Mouse (Mus musculus): Measurements from ENCODE around the gene Mafb.
A peak's percentile ranks its signal among the peaks of the same experiment; 100 is the strongest.

The Mafb gene

GRCm38 (mm10) chr2:160321829-160322228, 45.0 kb downstream of the Mafb start:
- peak; percentile 93 for DNase-seq

- DNase-seq: no peak
Measured at GRCm38 (mm10) chr2:160318255-160318654, 48.6 kb downstream of the Mafb start.

Data from heart, adult 11 months (tissue).